Mouse (Mus musculus) liver, embryonic 13.5 days (tissue): ENCODE results near the gene Spata17. TPM values are rescaled to one million over a fixed set of nuclear protein-coding genes. Genes with fewer than 3 reads are reported as not detected.

Experiments
- polyA plus RNA-seq: library from polyadenylated mRNA; unstranded; fragments of >200 nt; fragmentation: Nextera tagmentation; extraction: Ambion mirVana; gene quantifications from 2 replicates; pipeline ENCODE4 v1.2.1, GENCODE M21; 2015

Spata17 gene
- polyA plus RNA-seq, 1 experiment from 2014 or later, result 0.21 TPM

Other genes starting within 250 kb of the Spata17 start
- not detected in 2 replicates for gene D1Pas1, start 248.0 kb downstream of the Spata17 start, polyA plus RNA-seq
- 5.4 and 6.4 TPM in 2 replicates for gene Gpatch2, start within 50 bp of the Spata17 start, polyA plus RNA-seq